Mouse (Mus musculus) hematopoietic stem cell, adult 5-6 weeks (primary cell): Measurements from ENCODE around the gene Ddb2. TPM values are rescaled to one million over a fixed set of nuclear protein-coding genes. Genes with fewer than 3 reads are reported as not detected.

ENCODE experiments used
- ATAC-seq, 2 experiments: fragments of 125-278 bp in 1 of 2; replicated peaks in 1 of 2; 2 replicates each; pipeline ENCODE4 v1.8.0; 2016 to 2017; ENCODE audit warnings: inconsistent platforms in 2 of 2, mild to moderate bottlenecking in 2 of 2, moderate number of reproducible peaks in 2 of 2, low read depth in 1 of 2, moderate TSS enrichment in 1 of 2; ENCODE audit not compliant: low FRiP score in 2 of 2, poor library complexity in 2 of 2, severe bottlenecking in 2 of 2, insufficient read depth in 1 of 2, low TSS enrichment in 1 of 2
- total RNA-seq: library from RNA; stranded (forward); fragments of 172-1452, 232-1000 nt; gene quantifications from 2 replicates; pipeline ENCODE4 v1.2.3, GENCODE M21; 2017

Ddb2 gene
- 30.8 and 33.9 TPM in 2 replicates for total RNA-seq

DNA sequence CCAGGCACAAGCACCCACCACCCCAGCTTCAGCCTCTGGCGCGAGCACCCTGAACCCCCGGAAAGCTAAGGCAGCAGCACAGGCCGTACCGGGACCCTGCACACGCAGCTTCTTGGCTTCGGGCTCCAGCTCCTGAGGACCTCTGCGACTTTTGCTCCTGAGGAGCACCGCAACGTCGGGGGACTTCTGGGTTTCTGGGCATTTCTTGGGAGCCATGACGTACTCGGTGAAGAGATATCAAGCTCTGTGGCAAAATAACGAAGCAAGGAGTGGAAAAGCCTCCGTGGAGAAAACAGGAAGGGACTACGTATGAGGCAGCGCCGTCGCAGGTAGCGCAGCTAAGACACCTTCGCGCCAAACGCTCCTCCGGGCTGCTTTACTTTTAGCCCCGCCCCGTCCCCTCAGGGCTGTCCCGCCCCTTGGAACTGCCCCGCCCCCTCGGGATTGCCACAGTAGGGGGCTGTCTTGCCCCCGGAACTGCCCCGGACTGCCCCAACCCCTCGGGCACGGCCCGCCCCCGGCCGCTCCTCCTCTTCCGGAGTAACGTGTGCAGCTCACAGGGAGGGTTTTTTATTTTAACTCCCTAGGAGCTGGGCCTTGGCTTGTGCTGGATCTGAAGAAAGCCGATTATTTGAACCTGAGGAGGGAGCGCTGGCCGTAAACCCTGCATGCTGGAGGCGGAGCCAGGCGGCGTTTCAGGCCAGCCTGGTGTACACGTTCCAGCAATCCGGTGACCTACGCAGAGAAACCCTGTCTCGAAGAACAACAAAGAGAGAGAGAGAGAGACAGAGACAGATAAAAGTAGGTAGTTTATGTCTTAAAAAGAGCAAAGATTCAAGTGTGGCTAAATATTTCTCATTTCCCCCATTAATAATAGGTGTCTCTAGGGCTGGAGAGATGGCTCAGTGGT is at the start of gene Ddb2:
TSS of gene Ddb2 (minus strand) at position 382 of the 910 bp plus-strand sequence.
- peak; percentile 94 to 98 for ATAC-seq

DNA sequence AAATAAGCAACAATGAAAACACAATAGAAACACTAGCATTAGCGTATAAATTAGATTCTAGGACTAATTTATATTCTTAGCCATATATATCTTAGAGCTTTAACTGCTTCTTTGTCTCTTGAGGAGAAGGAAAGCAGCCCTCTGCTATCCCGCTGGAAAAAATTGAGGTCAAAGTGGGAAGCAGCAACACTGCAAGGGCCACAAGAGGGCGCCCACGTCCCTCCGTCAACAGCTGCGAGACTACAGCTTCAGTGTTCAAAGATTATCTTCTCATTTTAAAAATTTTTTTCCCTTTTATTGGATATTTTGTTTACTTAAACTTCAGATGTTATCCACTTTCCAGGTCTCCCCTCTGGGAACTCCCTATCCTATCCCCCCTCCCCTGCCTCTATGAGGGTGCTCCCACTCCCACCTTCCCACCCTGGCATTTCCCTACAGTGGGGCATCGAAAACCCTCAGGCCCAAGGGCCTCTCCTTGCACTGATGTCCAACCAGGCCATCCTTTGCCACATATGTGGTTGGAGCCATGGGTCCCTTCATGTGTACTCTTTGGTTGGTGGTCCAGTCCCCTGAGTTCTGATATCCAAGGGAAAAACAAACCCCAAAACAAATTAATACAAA is 49.2 kb upstream of the Ddb2 start:
- no peak for ATAC-seq

DNA sequence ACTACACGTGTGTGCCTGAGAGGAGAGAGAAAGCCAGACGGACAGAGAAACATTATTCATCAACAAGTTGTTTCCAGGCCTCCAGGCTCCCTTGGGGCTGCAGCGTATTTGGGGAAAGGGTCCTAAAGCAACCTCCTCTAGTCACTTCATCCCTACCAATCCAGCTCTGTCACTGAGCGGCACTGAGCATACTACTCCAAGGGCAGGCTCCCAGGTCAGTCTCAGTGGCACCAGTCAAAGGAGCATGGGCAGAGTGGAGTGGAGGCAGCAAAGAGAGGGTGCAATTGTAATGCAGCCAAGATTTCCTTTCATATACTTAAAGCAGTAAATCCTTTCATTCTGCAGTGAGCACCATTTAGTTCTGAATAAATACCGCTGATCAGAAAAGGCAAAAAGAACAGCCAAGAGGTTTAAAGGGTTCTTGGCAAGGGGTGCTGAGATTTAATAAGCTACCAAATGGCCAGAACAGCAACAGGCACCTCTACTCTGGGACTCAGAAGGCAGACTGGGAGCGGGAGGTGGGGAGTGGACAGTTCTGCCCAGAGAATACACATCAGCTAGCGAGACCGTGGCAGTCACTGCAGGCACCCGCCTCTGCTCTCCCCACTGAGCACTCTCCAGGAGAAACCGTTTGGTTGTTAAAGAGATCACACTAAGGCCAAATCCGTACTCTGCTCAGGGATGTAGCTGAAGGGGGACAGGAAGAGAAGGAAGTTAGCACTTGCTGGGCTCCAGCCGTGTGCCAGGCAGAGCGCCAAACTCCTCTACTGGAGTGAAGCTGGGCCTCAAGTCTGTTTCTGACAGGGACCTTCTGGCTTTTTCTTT is 47.8 kb upstream of the Ddb2 start:
- peak; percentile 52 to 70; a peak in 3 of 4 replicates for ATAC-seq

DNA sequence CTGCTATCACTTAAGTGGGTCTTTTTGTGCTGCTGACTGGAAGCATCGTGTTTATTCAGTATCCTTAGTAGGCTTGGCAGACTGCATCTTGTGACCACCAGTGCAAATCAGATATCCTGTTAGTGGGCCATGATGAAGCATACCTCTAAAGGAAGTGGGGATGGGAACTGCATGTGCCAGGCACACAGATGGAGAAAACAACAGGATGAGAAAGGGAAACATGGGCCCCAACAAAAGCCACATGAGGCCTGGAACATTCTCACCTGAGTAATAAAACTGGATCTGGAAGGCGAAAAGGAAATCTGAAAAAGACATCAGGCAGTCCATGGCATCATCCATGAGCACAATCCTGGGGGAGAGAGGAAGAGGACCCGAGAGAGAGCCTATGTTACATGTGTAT is 47.2 kb upstream of the Ddb2 start:
- no peak; a peak in 1 of 4 replicates for ATAC-seq

DNA sequence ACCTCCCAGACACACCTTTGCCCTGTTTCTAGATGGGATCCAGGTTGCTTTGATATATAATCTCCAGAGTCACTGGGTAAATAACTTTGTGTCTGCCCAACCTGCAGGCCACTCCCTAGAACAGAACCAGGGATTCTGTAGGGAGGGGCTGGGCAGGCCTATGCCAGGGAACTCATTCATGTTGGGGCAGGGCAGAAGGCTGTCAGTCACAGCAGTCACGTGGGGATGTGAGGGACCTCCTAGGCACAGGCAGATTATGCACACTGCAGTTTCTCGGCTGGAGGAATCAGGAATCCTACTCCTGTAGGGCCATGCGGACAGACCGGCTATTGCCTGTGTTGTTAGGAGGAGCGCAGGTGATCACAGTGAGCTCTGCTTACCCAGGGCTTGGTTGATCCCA is 44.6 kb upstream of the Ddb2 start:
- no peak for ATAC-seq

DNA sequence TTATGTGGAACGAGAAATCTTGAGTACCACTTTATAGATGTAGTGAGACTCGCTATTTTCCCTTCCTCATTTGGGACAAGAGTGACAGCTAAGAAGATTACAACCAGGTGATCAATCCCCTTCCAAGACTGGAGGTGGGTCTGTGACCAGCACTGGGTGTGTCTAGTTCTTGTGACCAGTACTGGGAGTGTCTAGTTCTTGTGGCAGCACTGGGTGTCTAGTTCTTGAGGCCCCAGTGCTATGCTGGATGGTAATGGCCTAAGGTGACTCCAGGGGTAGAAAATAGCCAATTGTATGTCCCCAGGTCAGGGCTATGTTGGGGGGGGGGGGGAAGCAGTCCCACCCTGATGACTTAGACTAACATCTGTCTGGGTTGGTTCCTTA is 42.6 kb upstream of the Ddb2 start:
- no peak for ATAC-seq

DNA sequence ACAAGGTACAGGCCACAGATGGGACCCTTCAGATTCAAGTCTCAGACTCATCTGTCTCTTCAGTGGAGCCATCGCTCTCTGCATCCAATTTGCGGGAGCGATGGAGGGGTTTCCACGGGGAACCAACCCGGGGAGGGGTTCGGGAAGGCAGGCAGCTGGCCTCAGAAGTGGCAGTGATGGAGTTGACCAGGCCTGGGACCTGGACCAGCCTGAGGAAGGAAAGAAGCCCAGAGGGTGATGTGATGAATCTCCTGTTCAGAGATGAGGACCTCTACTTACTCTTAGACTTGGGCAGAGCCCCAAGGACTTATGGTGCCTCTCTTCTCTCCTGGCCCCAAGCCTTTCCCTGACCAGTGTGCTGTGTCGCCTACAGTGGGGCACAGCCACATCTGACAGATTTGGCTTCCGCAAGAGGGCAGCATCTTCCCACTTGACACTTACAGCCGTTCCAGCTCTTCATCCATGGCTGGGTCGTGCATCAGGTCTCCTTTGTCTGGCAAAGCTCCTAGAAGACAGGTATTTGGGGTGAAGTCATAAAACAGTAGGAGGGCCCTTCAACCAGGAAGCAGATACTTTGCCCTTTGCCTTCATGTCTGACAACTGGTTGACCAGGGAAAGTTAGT is 42.1 kb upstream of the Ddb2 start:
- ATAC-seq: no peak

DNA sequence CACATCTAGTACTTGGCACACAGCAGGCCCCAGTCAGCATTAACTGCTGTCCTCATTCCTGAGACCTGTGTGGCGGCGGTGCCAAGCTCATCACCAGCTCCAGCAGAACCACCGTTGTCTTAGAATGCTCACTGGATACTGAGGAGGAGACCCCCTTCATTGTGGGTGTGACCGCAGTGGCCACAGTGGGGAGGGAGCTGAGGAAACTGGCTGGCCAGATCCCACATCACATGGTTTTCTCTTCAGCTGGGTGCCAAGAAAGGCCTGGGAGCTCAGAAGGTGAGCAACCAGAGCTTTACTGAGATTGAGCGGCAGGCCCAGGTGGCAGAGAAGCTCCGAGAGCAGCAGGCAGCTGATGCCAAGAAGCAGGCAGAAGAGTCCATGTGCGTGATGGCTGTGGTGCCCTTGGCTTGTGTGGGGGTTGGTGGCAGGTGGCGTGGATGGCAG is 32.9 kb upstream of the Ddb2 start:
- no peak for ATAC-seq

DNA sequence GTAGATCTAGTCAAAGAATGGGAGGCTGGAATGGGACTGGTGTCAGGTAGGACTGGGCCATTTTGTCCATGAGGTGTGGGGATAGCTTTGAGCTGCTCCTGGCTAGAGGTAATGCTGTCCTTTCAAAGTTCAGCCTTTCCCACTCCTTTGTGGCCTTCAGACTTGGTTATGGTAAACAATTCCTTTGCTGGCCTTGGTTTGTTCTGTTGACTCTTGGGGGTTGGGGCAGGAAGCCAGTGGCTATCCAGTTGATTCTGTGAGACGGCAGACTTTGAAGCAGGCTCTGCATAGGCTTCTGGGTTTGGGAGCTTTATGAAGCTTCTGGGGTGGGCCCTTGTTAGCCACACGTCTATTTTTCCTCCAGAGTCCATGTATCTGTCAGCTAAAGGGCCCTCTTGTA is 31.9 kb upstream of the Ddb2 start:
- ATAC-seq: no peak

DNA sequence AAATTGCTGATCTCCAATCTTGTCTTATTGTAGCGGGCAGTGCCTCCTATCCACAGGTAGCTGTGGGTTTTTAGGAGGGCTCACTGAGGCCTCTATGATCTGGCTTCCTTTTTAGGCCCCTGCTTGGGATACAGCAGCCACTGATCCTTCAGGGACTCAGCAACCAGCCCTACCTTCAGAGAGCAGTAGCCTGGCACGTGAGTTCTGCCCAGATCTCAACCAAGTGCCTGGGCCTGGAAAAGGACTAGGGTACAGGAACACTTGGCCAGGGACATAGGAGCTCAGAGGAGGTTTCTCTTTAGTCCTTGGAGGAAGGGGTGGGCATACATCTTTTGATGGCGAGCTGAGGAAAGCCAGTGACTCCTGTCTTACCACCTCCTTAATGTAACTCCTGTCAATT is 31.3 kb upstream of the Ddb2 start:
- ATAC-seq: no peak

DNA sequence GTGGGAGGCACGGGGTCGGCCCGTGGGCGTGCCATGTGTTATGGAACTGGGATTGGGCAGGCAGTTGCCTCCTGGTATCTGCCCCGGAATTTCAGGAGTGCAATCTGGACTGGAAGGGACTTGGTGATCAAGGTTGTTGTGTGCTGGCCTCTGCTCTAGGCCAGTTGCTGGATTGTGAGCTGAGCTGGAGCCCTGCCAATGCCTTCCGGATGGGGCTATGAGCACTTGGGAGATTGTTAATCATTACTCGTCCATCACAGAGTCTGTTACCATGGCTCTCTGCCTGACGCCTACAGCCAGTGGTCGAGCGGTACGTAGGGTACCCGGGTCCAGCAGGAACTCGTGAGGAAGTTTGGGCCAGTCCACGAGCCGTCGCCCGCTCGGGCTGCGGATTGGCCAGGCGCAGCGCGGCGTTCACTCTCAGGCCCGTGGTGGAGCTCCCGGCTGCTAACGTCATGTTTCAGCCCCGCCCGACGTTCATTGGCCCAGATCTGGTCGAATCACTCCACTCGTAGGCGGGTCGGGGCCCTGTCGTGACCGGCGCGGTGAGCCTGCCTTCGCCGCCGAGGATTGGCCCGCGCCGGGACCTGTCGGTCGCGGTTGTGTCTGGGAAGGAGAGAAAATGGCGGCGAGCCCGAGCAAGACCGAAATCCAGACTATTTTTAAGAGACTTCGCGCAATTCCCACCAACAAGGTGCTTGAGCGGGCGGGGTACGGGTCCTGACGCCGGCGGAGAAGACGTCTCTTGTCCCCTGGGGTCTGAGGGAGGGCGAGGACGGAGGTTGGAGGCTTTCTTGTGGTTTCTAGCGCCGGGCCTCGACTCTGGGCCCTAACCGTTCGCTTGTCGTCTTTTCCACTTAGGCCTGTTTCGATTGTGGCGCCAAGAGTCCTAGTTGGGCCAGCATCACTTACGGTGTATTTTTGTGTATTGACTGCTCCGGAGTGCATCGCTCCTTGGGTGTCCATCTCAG is 28.2 kb upstream of the Ddb2 start, which contains the start of gene Arfgap2:
TSS of gene Arfgap2 (plus strand) at position 264 of the 971 bp plus-strand sequence.
- ATAC-seq: peak; percentile 99

DNA sequence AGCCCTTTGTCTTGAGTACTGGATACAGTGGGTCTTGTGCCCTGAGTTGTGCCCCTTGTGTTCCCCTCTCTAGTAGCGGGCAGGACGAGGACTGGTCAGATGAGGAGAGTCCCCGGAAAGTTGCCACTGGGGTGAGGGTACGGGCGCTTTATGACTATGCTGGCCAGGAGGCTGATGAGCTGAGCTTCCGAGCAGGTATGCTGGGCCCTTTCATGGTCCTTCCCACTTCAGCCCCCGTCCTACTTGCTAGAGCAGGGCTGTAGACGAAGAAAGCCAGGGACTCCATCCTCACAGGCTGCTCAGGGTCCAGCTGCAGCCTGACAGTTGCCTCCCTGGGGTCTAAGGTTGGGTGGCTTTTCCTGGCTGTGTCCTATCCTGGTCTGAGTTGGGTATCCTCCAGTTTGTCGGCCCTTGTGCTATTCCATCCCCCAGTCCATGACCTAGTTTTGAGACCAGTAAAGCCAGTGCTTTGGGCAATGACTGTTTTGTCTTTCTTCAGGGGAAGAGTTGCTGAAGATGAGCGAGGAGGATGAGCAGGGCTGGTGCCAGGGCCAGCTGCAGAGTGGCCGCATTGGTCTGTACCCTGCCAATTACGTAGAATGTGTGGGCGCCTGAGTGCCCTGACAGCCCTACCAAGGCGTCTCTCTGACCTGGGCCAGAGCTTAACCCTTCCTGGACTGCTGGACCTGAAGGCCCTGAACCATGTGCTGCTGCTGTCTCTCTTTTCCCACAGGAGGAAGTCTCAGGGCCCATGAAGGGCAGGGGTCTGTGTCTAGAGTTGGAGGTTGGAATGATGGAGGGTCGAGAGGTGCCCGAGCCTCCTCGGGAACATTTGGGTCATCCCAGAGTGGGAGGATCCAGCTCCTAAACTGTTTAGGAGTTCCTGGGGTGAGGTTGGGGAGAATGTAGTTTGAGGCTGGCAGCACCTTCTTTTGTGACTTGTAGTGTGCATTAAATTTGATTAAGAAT is 27.2 kb upstream of the Ddb2 start:
- ATAC-seq: no peak

DNA sequence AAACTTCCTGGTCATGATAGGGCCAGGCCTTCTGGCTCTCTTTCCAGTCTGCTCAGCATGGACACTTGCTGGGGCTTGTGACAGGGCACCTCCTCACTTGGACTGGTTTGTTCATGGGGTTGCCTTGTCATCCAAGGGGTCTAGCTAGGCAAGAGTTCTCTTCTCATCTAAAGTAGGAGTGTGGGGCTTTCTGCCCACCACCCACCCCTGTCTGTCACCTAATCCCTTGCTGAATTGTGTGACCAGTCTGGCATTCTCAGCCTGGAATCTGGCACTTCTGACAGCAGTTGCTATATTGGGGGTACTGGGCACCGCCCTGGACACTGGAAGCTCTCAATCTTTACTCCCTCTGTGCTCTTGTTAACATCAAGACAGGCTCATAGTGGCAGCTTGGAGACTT is 22.7 kb upstream of the Ddb2 start:
- ATAC-seq: no peak

DNA sequence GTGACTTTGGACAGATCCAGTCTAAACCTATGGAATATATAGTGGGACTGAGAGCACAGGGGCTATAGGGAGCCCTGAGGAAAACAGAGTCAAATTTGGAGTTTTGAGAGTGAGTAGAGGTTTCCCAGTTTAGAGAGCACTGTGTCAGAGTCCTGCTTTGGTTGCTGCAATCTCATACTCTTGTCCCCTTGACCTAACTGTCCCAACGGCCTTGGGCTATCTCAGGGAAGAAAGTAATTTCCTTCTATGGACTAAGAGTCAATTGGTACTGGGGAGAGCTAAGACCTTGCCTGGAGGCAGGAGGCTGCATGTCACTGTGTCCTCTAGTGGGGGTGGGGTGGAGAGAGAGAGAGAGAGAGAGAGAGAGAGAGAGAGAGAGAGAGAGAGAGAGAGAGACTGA is 22.0 kb upstream of the Ddb2 start:
- ATAC-seq: no peak

DNA sequence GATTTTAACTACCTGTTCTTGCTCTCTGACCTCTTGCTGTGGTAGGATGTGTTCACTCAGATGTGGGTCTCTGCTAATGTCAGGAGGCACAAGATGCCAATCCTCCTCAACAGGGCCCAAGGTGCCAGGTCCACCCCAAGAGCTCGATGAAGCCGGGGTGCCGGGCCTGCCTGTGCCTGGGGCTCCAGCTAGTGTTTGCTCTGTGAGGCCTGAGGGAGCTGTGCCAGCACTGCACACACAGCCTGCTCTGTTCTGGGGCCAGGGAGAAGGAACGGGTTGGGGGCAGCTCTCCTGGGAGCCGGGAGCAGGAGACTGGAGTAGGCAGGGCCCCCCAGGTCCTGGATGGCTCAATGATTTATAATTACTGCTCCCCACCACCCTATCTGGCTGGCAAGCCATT is 21.3 kb upstream of the Ddb2 start:
- ATAC-seq: no peak
